Mouse (Mus musculus) thymus, postnatal 14 days (tissue): ENCODE data around the gene Frmd4b.

Source experiments
- DNase-seq: peaks from one replicate; pipeline ENCODE4 v3.0.0; 2021

The Frmd4b gene

GRCm38 (mm10) chr6:97352505-97353154 lies 264.7 kb downstream of the Frmd4b start:
- DNase-seq, result no peak

- DNase-seq, result no peak
These were observed 267.8 kb downstream of the Frmd4b start for GRCm38 (mm10) chr6:97349355-97350138.

- no peak for DNase-seq
These were observed 270.4 kb downstream of the Frmd4b start for GRCm38 (mm10) chr6:97346932-97347331.

GRCm38 (mm10) chr6:97346527-97346926 lies 270.8 kb downstream of the Frmd4b start:
- DNase-seq, result no peak

GRCm38 (mm10) chr6:97345921-97346320 lies 271.4 kb downstream of the Frmd4b start:
- no peak for DNase-seq

GRCm38 (mm10) chr6:97342185-97342584 lies 275.2 kb downstream of the Frmd4b start:
- DNase-seq, result no peak

GRCm38 (mm10) chr6:97341628-97342027 lies 275.7 kb downstream of the Frmd4b start:
- DNase-seq, result no peak

GRCm38 (mm10) chr6:97341148-97341547 lies 276.2 kb downstream of the Frmd4b start:
- no peak for DNase-seq

- no peak for DNase-seq
These were observed 277.0 kb downstream of the Frmd4b start for GRCm38 (mm10) chr6:97340211-97340791.

GRCm38 (mm10) chr6:97339271-97339681 lies 278.1 kb downstream of the Frmd4b start:
- DNase-seq, result no peak

GRCm38 (mm10) chr6:97338843-97339242 lies 278.5 kb downstream of the Frmd4b start:
- DNase-seq, result no peak

- no peak for DNase-seq
These were observed 284.0 kb downstream of the Frmd4b start for GRCm38 (mm10) chr6:97333323-97333722.

GRCm38 (mm10) chr6:97323951-97324350 lies 293.4 kb downstream of the Frmd4b start:
- DNase-seq, result no peak

GRCm38 (mm10) chr6:97322126-97322525 lies 295.2 kb downstream of the Frmd4b start:
- DNase-seq, result peak; percentile 53

GRCm38 (mm10) chr6:97321156-97321555 lies 296.2 kb downstream of the Frmd4b start:
- peak; percentile 35 for DNase-seq

GRCm38 (mm10) chr6:97319081-97319480 lies 298.3 kb downstream of the Frmd4b start:
- no peak for DNase-seq

GRCm38 (mm10) chr6:97317956-97318355 lies 299.4 kb downstream of the Frmd4b start:
- peak; percentile 35 for DNase-seq

GRCm38 (mm10) chr6:97316716-97317115 lies 300.6 kb downstream of the Frmd4b start:
- no peak for DNase-seq

GRCm38 (mm10) chr6:97315311-97315710 lies 302.0 kb downstream of the Frmd4b start:
- no peak for DNase-seq

- DNase-seq, result no peak
These were observed 304.8 kb downstream of the Frmd4b start for GRCm38 (mm10) chr6:97312545-97312939.

- peak; percentile 51 for DNase-seq
These were observed 305.5 kb downstream of the Frmd4b start for GRCm38 (mm10) chr6:97311599-97312544.

- peak; percentile 55 for DNase-seq
These were observed 306.4 kb downstream of the Frmd4b start for GRCm38 (mm10) chr6:97310901-97311331.

- no peak for DNase-seq
These were observed 308.2 kb downstream of the Frmd4b start for GRCm38 (mm10) chr6:97309161-97309560.
